Mouse (Mus musculus): Measurements from ENCODE around the gene Capn12. TPM values are rescaled to one million over a fixed set of nuclear protein-coding genes. Genes with fewer than 3 reads are reported as not detected.
A peak's percentile ranks its signal among the peaks of the same experiment; 100 is the strongest.

Gene Capn12
- 0.69 and 1.2 TPM in 2 replicates for polyA plus RNA-seq (2015; fragmentation: Nextera tagmentation; extraction: Ambion mirVana)

- Histone ChIP-seq H3K27ac (no peak within 1 kb of the TSS), H3K27me3 (peaks cover 2% of the 10 kb centered on the region; the same call in 1 of the 2 replicates), H3K36me3 (no peaks in the 10 kb centered on the region), H3K4me1 (no peaks in the 10 kb centered on the region), H3K9me3 (no peaks in the 10 kb centered on the region), H3K4me3 (no peak within 1 kb of the TSS), H3K4me2 (no peak within 1 kb of the TSS), H3K9ac (no peak within 1 kb of the TSS)
- ATAC-seq (ENCODE audit: insufficient number of reproducible peaks, insufficient read depth, low FRiP score, low TSS enrichment, low read depth) = no peak
- 36% methylated on average over 13 of the region's 13 CpGs for WGBS
Measured at GRCm38 (mm10) chr7:28881199-28881598, at the start of gene Capn12. Gene Capn12, plus strand, starts transcription at chr7:28881422.

- Histone ChIP-seq H3K4me3 (no peak overlapping the region), H3K36me3 (peaks cover 37% of the 10 kb centered on the region), H3K4me1 (no peaks in the 10 kb centered on the region), H3K27ac (no peak overlapping the region), H3K27me3 (no peaks in the 10 kb centered on the region), H3K9me3 (no peaks in the 10 kb centered on the region), H3K9ac (no peak overlapping the region), H3K4me2 (no peak overlapping the region)
- WGBS = 71% methylated on average over 6 of the region's 6 CpGs
- ATAC-seq (ENCODE audit: insufficient number of reproducible peaks, insufficient read depth, low FRiP score, low TSS enrichment, low read depth) = no peak
Measured at GRCm38 (mm10) chr7:28832137-28832536, 49.1 kb upstream of the Capn12 start.

GRCm38 (mm10) chr7:28833723-28834347 lies 47.4 kb upstream of the Capn12 start, which contains the start of gene Lgals4:
Gene Lgals4, plus strand, starts transcription at chr7:28833854.
- no peaks in the 10 kb centered on the region for H3K4me1 ChIP-seq
- no peak within 1 kb of the TSS for H3K27ac ChIP-seq
- H3K27me3 ChIP-seq = no peaks in the 10 kb centered on the region
- WGBS = 85% methylated on average over 6 of the region's 6 CpGs
- ATAC-seq (ENCODE audit: insufficient number of reproducible peaks, insufficient read depth, low FRiP score, low TSS enrichment, low read depth) = no peak
- H3K36me3 ChIP-seq = peaks cover 34% of the 10 kb centered on the region
- H3K4me2 ChIP-seq = no peak within 1 kb of the TSS
- no peak within 1 kb of the TSS for H3K9ac ChIP-seq
- no peak within 1 kb of the TSS for H3K4me3 ChIP-seq
- H3K9me3 ChIP-seq = no peaks in the 10 kb centered on the region

- ATAC-seq (ENCODE audit: insufficient number of reproducible peaks, insufficient read depth, low FRiP score, low TSS enrichment, low read depth) = no peak
- H3K9ac ChIP-seq = no peak overlapping the region
- H3K9me3 ChIP-seq = no peaks in the 10 kb centered on the region
- H3K4me1 ChIP-seq = no peaks in the 10 kb centered on the region
- no peaks in the 10 kb centered on the region for H3K27me3 ChIP-seq
- no peak overlapping the region for H3K4me2 ChIP-seq
- 79% methylated on average over 5 of the region's 5 CpGs for WGBS
- no peak overlapping the region for H3K4me3 ChIP-seq
- no peak overlapping the region for H3K27ac ChIP-seq
- H3K36me3 ChIP-seq = peaks cover 6% of the 10 kb centered on the region
Measured at GRCm38 (mm10) chr7:28836936-28837335, 44.3 kb upstream of the Capn12 start.

- 76% methylated on average over 9 of the region's 9 CpGs for WGBS
- Histone ChIP-seq H3K27me3 (no peaks in the 10 kb centered on the region), H3K4me2 (no peak overlapping the region), H3K27ac (no peak overlapping the region), H3K36me3 (no peaks in the 10 kb centered on the region), H3K4me3 (no peak overlapping the region), H3K4me1 (no peaks in the 10 kb centered on the region), H3K9me3 (no peaks in the 10 kb centered on the region), H3K9ac (no peak overlapping the region)
- no peak for ATAC-seq (ENCODE audit: insufficient number of reproducible peaks, insufficient read depth, low FRiP score, low TSS enrichment, low read depth)
Measured at GRCm38 (mm10) chr7:28838331-28838730, 42.9 kb upstream of the Capn12 start.

- ATAC-seq (ENCODE audit: insufficient number of reproducible peaks, insufficient read depth, low FRiP score, low TSS enrichment, low read depth) = no peak
- no peak overlapping the region for H3K4me2 ChIP-seq
- no peak overlapping the region for H3K27ac ChIP-seq
- no peaks in the 10 kb centered on the region; the same call in 1 of the 2 replicates for H3K9me3 ChIP-seq
- no peaks in the 10 kb centered on the region for H3K27me3 ChIP-seq
- H3K9ac ChIP-seq = no peak overlapping the region
- 80% methylated on average over 1 of the region's 1 CpGs for WGBS
- no peaks in the 10 kb centered on the region for H3K36me3 ChIP-seq
- no peak overlapping the region for H3K4me3 ChIP-seq
- peaks cover 14% of the 10 kb centered on the region for H3K4me1 ChIP-seq
Measured at GRCm38 (mm10) chr7:28847273-28847672, 33.9 kb upstream of the Capn12 start.

GRCm38 (mm10) chr7:28849700-28850236 lies 31.5 kb upstream of the Capn12 start:
- ATAC-seq (ENCODE audit: insufficient number of reproducible peaks, insufficient read depth, low FRiP score, low TSS enrichment, low read depth) = peak; percentile 80
- Histone ChIP-seq H3K9me3 (no peaks in the 10 kb centered on the region; the same call in 1 of the 2 replicates), H3K27me3 (no peaks in the 10 kb centered on the region), H3K4me1 (peaks cover 14% of the 10 kb centered on the region), H3K9ac (0 out of 2 replicates have a peak overlapping the region, but pooled peaks have one; percentile 4), H3K4me3 (no peak overlapping the region), H3K4me2 (no peak overlapping the region), H3K27ac (peak overlapping the region; percentile 58), H3K36me3 (no peaks in the 10 kb centered on the region)
- WGBS = 13% methylated on average over 1 of the region's 1 CpGs

- H3K4me2 ChIP-seq = no peak overlapping the region
- H3K27ac ChIP-seq = peak overlapping the region; percentile 58; the same call in 1 of the 2 replicates
Measured at GRCm38 (mm10) chr7:28850642-28851041, 30.6 kb upstream of the Capn12 start.

GRCm38 (mm10) chr7:28859953-28860352 lies 21.3 kb upstream of the Capn12 start:
- H3K27me3 ChIP-seq = no peaks in the 10 kb centered on the region
- peaks cover 18% of the 10 kb centered on the region for H3K4me1 ChIP-seq
- ATAC-seq (ENCODE audit: insufficient number of reproducible peaks, insufficient read depth, low FRiP score, low TSS enrichment, low read depth) = no peak
- no peaks in the 10 kb centered on the region for H3K9me3 ChIP-seq
- WGBS = 86% methylated on average over 2 of the region's 2 CpGs
- H3K4me3 ChIP-seq = no peak overlapping the region
- H3K36me3 ChIP-seq = no peaks in the 10 kb centered on the region
- H3K27ac ChIP-seq = no peak overlapping the region
- H3K4me2 ChIP-seq = no peak overlapping the region
- H3K9ac ChIP-seq = no peak overlapping the region

More at GRCm38 (mm10) chr7:28850642-28851041, 30.6 kb upstream of the Capn12 start:
- Histone ChIP-seq H3K27me3 (no peaks in the 10 kb centered on the region), H3K9ac (no peak overlapping the region), H3K9me3 (no peaks in the 10 kb centered on the region; the same call in 1 of the 2 replicates), H3K4me1 (peaks cover 14% of the 10 kb centered on the region), H3K36me3 (no peaks in the 10 kb centered on the region), H3K4me3 (no peak overlapping the region)
- 72% methylated on average over 4 of the region's 4 CpGs for WGBS
- ATAC-seq (ENCODE audit: insufficient number of reproducible peaks, insufficient read depth, low FRiP score, low TSS enrichment, low read depth) = no peak

- H3K27ac ChIP-seq = no peak overlapping the region
- WGBS = 84% methylated on average over 6 of the region's 6 CpGs
Measured at GRCm38 (mm10) chr7:28860898-28861297, 20.3 kb upstream of the Capn12 start.

GRCm38 (mm10) chr7:28862817-28863499 lies 18.3 kb upstream of the Capn12 start:
- Histone ChIP-seq H3K27ac (0 out of 2 replicates have a peak overlapping the region, but pooled peaks have one; percentile 7), H3K36me3 (no peaks in the 10 kb centered on the region), H3K9me3 (no peaks in the 10 kb centered on the region), H3K4me1 (peaks cover 39% of the 10 kb centered on the region), H3K4me3 (no peak overlapping the region), H3K9ac (no peak overlapping the region), H3K27me3 (no peaks in the 10 kb centered on the region), H3K4me2 (no peak overlapping the region)
- 86% methylated on average over 15 of the region's 15 CpGs for WGBS
- no peak for ATAC-seq (ENCODE audit: insufficient number of reproducible peaks, insufficient read depth, low FRiP score, low TSS enrichment, low read depth)

More at GRCm38 (mm10) chr7:28860898-28861297, 20.3 kb upstream of the Capn12 start:
- Histone ChIP-seq H3K36me3 (no peaks in the 10 kb centered on the region), H3K9ac (no peak overlapping the region), H3K27me3 (no peaks in the 10 kb centered on the region), H3K4me2 (no peak overlapping the region), H3K9me3 (no peaks in the 10 kb centered on the region), H3K4me1 (peaks cover 26% of the 10 kb centered on the region), H3K4me3 (no peak overlapping the region)
- no peak for ATAC-seq (ENCODE audit: insufficient number of reproducible peaks, insufficient read depth, low FRiP score, low TSS enrichment, low read depth)
